Mouse (Mus musculus): ENCODE data around the gene Sgce.
"Not testable (repeated sequence)": the region's sequence is repeated elsewhere in the genome, so short reads cannot be mapped to it uniquely, and the experiment has no call there.

Gene Sgce

DNA sequence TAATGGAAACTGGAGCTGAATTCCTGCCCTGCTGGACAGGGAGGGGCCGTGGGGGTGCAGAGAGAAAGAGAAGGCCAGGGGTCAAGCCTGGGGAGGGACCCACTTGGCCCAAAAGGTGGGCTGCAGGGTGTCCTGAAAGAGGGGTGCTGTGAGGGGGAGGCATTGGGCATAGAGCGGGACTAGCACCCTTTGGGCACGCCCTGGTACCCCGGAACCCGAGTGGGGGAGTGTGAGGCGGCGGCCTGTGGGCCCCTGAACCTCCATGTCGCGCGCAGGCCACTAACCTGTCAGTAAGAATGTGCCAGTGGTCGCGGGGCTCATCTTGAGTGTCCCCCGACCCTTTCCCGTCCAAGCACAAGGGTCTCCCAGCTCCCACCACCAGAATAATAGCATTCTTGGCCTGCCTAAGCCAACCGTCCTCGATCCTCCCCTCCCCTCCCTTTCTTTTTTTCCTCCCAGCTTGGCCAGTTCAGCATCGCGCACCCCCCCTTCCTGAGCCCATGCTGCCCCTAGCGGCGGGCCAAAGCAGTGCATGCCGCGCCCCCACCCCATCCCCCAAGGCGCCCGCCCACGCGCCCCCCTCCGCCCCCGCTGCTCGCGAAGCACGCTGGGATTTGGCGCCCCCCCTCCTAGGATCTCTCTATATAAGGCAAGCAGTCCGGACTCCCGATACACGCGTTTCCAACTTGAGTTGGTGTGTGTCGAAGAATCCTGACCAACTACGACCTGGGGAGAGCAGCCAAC is at the start of gene Sgce, which contains the start of gene Peg10:
Gene Sgce (minus strand): TSS at position 512 of the 744 bp plus-strand sequence.
Gene Peg10 (plus strand): TSS at position 611 of the 744 bp plus-strand sequence.
- peak; percentile 86 for DNase-seq (ENCODE audit: low read depth, low spot score)

DNA sequence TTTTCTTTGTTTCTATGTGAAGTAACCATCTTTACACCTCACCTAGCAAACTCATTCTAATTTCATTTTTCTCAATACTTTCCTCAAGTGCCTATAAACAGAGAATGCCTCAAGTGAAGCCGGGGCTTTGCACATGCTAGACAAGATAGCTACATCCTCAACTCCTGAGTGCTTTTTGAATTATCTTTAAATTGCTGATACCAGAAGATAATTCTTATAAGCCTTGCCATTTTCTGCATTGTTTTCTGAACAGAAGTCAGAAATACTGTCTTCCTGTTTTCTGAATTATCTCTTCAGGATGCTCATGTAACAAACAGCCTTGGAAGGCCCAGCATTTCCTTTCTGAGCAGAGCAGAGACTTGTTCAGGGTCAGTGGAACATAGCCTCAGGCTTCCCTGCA is 49.3 kb upstream of the Sgce start:
- DNase-seq (ENCODE audit: low read depth, low spot score): no peak

DNA sequence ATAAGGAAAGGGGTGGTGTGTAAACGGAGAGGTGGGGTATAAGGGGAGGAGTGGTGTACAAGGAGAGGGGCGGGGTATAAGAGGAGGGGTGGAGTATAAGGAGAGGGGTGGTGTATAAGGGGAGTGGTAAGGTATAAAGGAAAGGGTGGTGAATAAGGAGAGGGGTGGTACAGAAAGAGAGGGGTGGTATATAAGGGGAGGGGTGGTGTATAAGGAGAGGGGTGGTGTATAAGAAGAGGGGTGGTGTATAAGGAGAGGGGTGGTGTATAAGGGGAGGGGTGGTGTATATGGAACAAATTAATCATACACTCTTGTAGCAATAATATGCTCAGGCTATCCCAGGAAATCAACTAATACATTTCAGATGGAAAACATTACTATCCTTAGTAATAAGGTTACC is 15.2 kb upstream of the Sgce start:
- DNase-seq (ENCODE audit: low read depth, low spot score): no peak

DNA sequence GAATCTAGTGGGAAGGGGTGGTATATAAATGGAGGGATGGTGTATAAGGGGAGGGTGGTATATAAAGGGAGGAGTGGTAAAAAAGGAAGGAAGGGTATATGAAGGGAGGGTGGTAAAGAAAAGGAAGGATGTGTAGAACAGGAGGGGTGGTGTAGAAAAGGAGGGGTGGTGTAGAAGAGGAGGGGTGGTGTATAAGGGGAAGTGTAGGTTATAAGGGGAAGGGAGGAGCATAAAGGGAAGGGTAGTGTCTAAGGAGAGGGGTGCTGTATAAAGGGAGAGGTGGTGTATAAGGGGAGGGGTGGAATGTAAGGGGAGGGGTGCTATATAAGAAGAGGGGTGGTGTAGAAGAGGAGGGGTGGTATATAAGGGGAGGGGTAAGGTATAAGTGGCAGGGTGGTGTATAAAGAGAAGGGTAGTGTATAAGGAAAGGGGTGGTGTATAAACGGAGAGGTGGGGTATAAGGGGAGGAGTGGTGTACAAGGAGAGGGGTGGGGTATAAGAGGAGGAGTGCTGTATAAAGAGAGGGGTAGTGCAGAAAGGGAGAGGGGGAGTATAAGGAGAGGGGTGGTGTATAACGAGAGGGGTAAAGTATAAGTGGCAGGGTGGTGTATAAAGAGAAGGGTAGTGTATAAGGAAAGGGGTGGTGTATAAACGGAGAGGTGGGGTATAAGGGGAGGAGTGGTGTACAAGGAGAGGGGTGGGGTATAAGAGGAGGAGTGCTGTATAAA is 14.6 kb upstream of the Sgce start:
- not testable (repeated sequence) for DNase-seq (ENCODE audit: low read depth, low spot score)

DNA sequence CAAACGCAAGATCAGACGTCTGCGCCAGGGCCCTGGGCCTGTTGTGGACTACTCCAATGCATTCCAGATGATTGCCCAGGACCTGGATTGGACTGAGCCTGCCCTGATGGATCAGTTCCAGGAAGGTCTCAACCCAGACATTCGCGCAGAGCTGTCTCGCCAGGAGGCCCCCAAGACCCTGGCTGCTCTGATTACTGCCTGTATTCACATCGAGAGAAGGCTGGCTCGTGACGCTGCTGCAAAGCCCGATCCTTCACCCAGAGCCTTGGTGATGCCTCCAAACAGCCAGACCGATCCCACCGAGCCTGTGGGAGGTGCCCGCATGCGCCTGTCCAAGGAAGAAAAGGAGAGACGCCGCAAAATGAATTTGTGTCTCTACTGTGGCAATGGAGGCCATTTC is 7.9 kb upstream of the Sgce start:
- DNase-seq (ENCODE audit: low read depth, low spot score): no peak

DNA sequence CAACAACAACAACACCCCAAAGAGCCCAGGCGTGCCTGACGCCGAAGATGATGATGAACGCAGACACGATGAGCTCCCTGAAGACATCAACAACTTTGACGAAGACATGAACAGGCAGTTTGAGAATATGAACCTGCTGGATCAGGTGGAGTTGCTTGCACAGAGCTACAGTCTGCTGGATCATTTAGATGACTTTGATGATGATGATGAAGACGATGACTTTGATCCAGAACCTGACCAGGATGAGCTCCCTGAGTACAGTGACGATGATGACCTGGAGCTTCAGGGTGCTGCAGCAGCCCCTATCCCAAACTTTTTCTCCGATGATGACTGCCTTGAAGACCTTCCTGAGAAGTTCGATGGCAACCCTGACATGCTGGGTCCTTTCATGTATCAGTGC is 7.3 kb upstream of the Sgce start:
- no peak for DNase-seq (ENCODE audit: low read depth, low spot score)

DNA sequence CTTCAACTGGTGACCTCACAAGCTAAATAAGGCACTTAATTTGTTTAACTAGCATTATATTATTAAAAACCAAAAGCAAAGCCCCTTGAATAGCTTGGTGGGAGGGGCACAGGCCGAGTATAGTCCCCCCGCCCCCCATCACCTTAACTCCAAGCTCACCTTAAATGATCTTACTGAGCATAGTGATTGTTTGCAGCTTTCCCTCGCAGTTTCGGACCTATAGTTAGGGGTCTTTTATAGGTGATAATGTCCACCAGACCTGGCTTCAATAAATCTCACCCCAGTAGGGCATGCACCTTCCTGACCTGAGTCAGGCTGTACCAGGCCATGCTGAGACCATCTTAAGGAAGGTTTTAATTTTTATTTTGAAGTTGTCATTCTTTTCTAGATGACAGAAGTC is 4.3 kb upstream of the Sgce start:
- DNase-seq (ENCODE audit: low read depth, low spot score): no peak

DNA sequence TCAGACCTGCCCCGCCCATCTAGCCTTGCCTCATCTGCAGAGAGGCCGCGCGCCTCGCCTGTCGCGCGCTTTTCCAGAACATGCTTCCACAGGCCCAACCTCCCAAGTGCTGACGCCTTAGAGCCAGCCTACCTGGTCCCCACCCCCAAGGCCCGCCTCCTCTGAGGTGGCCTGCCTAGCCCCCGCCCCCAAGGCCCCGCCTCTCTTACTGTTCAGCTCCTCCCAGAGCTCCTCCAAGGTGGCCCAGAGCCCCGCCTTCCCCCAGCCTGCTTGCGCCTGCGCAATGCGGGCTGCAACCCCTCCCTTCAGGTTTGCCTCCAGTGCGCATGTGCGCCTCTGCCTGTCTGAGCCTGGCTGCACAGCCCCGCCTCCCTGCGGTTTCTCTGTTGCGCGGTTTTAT is 2.1 kb upstream of the Sgce start:
- DNase-seq (ENCODE audit: low read depth, low spot score): peak; percentile 98

DNA sequence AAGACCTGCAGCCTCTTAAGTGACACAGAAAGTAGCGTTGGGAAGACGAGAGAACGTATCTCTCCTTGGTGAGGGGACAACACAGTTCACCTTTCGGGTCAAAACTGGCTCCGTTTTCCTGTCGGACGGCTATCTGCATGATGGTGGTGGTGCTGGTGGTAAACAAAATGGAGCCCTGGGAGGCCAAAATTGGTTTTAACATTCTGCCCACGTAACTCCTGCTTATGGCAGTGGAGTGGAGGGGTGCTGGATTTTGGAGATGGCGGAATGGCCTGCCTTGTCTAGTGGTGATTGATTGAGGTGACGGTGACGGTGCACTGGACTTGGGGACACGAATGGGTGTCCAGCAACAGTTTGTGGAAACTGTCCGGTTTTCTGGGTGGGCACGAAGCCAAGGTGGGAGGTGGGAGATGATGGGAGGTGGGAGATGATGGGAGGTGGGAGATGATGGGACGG is 1.5 kb upstream of the Sgce start:
- DNase-seq (ENCODE audit: low read depth, low spot score): peak; percentile 72

DNA sequence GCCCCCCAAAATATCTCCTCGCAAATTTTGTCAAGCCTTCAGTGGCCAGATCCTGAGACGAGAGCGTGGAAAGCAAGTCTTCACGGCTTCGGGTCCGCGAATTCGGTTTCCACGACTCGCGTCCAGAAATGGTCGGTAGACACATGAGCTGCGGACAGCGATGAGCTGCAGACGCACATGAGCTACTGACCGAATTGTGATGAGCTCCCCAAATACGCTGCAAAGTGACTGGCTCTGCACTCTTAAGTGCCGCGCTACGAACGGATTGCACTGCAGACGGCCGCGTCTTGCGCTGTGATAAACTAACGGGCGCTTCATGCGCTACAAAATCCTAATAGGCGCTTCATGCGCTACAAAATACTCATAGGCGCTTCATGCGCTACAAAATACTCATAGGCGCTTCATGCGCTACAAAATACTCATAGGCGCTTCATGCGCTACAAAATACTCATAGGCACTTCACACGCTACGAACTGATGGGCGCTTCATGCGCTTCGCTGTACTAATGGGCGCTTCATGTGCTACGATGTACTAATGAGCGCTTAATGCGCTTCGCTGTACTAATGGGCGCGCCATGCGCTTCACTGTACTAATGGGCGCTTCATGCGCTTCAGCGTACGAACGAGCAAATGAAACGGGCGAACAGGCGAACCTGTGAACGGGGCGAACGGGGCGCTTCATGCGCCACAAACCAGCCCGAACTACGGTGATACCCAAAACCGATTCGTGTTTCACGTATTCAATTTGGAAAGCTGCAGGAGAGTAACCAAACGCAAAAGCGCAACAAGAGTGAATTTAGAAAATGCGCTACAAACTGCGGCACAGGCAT is 884 bp upstream of the Sgce start:
- DNase-seq (ENCODE audit: low read depth, low spot score): peak; percentile 80

DNA sequence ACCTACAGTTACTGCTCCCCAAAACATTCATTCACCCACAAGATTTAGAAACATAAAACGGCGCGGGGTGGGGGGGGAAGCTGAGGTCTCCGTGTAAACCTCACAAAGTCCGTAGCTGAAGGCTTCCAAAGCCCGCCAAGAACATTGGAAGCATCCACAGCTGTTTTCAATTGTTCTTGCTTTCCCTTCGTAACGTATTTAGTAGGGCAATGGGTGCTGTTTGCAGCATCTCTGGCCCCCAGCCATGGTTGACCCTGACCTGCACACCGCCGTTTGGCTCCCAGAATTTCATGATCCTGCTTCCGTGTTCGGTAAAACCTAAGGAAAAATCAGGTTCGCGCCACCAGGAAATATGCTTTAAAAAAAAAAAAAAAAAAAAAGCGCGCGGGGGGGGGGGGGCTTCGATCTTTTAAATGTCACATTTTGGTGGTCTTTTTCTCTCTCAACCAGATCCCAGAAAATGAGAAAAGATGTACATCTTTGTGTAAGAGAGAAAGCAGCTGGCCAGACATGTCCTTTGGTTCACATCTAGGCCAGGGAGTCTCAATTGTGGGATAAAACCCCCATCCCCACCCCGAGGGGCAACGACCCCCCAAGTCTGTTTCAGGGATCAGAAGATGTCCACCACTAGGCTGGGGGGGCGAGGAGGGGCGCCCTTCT is 841 bp downstream of the Sgce start:
- DNase-seq (ENCODE audit: low read depth, low spot score): no peak

DNA sequence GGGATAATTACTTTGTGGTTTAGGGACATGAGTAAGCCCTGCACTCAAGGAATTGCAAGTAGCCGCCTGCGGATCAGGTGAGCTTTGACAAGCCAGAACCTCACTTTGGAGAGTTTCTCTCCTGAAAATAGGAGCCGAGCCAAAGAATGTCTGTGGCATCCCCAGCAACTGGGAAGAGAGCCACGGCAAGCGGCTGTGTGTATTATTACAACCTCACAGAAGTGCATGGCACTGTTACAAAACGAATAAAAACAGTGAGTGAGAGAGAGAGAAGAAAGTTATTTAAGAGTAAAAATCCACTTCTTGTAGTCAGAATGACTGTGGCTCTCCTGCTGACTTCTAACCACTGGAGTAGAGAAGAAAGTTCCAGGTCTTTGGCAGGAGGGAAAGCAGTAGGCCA is 6.5 kb downstream of the Sgce start:
- no peak for DNase-seq (ENCODE audit: low read depth, low spot score)

DNA sequence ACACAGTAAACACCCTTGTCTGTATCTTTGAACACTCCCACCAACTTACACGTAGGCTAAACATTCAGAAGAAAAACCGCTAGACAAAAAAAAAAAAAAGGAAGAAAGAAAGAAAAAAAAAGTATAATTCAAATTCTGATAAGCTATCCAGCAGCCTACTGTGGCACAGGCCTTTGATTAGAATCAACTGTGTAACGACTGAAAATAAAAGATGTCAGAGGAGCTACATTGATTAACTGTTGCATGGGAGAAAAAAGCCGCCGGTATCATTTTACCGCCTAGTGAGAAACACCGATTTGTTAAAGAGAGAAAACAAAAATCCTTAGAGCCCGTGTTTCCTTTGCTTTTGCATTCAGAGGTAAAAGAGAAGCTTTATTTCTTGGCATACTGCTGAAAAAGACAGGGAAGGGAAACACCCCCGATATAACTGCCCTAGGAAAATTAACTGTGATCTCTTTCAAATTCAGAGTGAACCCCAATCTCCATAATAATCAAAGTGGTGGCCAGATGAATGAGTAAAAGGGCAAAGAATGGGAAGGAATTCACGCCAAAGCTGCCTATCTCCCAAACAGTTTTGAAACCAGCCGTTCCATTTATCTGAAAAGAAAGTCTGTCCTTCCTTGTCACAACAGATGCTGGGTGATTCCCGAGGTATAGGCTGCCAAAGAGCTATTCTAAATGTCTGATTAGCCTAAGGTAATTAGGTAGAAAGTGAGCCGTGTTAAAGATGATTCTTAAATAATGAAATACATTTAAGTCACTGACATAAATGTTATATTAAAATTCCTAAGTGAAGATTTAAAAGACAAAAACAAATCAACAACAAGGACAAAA is 7.3 kb downstream of the Sgce start:
- peak; percentile 85 for DNase-seq (ENCODE audit: low read depth, low spot score)

DNA sequence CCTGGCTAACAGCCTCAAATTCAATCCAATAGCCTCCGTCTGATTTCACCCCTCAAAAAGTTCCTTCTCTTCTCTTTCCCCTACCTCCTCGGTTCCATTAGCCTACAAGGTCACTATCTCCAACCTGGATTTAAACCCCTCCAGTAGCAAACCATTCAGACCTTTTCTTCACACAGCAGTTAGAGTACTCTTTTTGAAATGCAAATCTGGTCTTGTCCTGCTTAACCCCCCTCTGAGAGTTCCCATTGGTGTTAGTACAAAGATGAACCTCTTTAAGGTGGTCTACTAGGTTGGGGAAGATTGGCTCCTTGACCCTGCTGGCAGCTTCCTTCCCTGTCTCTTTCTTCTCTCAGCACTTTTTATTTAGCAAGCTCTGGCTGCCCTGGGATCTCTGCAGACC is 8.3 kb downstream of the Sgce start:
- peak; percentile 89 for DNase-seq (ENCODE audit: low read depth, low spot score)

DNA sequence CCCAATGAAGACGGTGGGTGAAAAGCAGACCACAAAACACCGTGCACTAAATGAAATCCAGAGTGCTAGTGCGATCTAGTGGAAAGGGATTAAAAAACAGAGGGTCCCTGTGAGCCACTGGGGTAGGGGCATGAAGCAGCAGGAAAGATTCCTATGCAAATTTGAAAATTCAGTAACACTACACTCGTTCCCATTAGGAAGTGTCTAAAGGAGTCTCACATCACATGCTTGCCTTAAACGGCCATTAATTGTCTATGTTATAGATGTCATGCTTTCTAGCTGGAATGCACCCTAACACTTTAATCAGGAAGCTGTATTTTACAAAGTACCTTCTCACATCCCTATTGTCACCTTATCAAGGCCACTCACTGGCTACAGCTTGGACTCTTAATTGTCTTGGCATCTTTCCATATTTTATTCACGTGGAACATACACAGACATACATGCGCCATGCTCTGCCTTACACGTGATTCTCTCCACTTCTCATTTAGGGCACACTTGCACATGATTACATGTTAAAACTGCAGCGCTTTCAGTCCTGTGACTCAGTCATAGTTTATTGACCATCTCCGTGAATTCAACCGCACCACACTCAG is 8.9 kb downstream of the Sgce start:
- no peak for DNase-seq (ENCODE audit: low read depth, low spot score)

DNA sequence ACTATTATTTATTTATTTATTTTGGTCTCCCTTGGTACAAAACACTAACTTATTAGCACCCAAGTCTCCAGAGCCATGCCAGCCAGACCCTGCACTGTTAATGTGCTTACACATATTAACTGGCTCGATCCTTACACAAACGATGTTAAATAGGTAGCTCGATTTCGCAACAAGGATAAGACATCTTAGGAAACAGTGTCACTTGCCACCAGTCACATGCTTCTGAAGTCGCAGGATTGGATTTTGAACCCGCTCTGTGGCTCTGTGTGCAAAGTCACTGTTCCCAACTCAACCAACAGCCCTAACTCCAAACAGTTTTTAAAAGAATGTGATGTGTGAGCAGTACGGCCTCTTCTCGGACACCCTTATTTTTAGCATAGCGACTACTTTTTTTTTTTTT is 10.6 kb downstream of the Sgce start:
- no peak for DNase-seq (ENCODE audit: low read depth, low spot score)

DNA sequence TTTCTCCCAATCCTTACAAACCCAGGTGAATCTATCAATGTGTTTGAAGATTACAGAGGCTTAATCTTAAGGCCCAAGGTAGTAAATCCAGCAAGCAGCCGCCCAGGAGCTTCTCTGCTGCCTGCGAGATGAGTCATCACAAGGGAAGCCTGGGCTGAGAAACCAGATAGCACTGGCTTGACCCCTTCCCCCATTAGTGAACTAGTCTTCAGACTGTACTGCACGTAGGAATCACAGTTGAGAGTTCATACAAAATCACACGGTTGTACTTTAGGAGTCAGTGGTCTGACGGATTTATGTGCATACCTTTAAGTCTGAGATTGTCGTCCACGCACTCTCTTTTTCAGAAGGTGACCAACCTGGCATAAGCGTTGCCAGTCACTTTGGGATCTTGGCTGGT is 13.8 kb downstream of the Sgce start:
- peak; percentile 76 for DNase-seq (ENCODE audit: low read depth, low spot score)

DNA sequence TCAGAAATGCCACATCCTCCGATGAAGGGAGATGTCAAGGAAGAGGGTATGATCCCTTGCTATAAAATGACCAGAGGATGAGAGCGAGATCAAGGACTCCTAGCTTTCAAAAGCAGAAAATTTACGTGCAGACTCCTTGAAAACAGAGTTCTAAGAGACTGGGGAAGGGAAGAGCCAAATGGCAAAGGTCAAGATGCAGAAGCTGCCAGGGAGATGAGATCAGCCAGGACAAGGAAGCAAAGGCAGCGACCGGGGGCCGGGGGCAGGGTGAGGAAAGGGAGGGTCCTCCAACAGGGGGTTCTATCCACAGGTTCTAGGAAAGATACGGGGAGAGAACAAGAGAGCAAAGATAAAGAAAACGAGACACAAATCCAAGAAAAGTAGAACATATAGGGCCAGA is 15.3 kb downstream of the Sgce start:
- DNase-seq (ENCODE audit: low read depth, low spot score): no peak

DNA sequence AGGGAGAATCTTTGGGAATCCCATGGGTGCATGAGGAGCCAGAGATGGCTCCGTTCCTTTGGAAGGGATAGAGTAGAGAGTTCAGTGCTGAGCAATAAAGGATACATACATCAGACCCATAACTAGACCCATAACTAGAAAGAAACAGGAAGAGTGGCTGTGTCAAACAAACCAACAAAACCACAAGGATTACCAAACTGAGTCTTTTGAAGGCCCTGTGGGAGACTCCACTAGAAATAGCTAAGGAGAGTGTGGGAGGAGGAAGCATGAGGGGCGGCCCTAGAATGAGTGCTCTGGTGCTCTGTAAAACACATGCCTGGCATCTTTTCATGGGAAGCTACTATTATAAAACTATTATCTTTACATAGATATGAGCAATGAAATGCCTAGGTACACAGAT is 18.7 kb downstream of the Sgce start:
- no peak for DNase-seq (ENCODE audit: low read depth, low spot score)

DNA sequence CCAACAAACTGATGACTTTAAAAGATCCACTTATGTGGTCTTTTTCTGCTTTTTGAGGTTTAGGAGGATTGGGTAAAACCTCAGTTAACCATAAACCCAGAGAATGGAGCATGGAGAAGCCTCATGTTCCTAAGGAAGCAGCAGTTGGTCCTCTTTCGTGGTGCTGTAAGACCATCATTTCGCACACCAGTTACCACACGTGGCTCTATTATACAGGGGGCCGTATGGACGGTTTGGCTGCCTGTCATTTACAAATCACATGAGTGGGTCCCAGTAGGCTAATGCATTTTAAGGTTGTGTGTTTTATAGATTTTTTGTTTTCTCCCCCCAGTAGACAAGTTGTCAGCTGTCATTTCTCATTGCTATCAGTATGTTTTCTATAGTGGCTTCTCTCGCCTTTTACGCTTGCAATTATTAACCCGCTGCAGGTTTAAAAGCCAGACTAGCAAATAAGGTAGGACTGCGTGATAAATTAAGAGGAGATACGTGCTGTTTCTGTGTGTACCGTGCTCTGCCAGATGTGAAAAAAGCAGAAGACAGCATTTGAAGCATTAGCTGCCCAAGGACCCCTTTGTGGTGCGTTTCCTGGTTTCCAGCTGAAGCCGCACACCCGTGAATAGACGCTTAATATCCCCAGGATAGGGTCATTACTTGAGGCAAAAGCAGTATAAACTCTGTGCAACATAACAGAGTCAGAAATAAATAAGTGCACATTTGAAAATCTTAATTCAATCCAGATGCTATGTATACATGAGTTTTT is 22.8 kb downstream of the Sgce start:
- no peak for DNase-seq (ENCODE audit: low read depth, low spot score)
